Mouse (Mus musculus) C2C12 (cell line): ENCODE results near the gene Gm49405.

ENCODE experiments used
- CEBPB ChIP-seq: IDR thresholded peaks from one replicate; pipeline ENCODE4 v1.6.1; 2011; ENCODE audit warnings: low read depth, mild to moderate bottlenecking, control low read depth, moderate library complexity
- CTCF ChIP-seq: IDR thresholded peaks from one replicate; pipeline ENCODE4 v1.5.1; 2011; ENCODE audit not compliant: control insufficient read depth, insufficient read depth, insufficient read length
- FOSL1 ChIP-seq: IDR thresholded peaks from one replicate; pipeline ENCODE4 v1.8.0; 2011; ENCODE audit warnings: mild to moderate bottlenecking, low read length; ENCODE audit not compliant: poor library complexity, insufficient read depth, severe bottlenecking
- MAX ChIP-seq: IDR thresholded peaks from one replicate; pipeline ENCODE4 v1.6.1; 2011; ENCODE audit warnings: mild to moderate bottlenecking, control low read depth
- MYOD1 ChIP-seq: IDR thresholded peaks from one replicate; pipeline ENCODE4 v1.6.1; 2011; ENCODE audit warnings: low read depth; ENCODE audit not compliant: control insufficient read depth, insufficient read length
- MYOG ChIP-seq: IDR thresholded peaks from one replicate; pipeline ENCODE4 v1.6.1; 2011; ENCODE audit not compliant: control insufficient read depth, insufficient read length; ENCODE audit errors: extremely low read depth
- USF1 ChIP-seq: IDR thresholded peaks from one replicate; pipeline ENCODE4 v1.6.1; 2011; ENCODE audit warnings: low read depth, mild to moderate bottlenecking, control low read depth, moderate library complexity

DNA sequence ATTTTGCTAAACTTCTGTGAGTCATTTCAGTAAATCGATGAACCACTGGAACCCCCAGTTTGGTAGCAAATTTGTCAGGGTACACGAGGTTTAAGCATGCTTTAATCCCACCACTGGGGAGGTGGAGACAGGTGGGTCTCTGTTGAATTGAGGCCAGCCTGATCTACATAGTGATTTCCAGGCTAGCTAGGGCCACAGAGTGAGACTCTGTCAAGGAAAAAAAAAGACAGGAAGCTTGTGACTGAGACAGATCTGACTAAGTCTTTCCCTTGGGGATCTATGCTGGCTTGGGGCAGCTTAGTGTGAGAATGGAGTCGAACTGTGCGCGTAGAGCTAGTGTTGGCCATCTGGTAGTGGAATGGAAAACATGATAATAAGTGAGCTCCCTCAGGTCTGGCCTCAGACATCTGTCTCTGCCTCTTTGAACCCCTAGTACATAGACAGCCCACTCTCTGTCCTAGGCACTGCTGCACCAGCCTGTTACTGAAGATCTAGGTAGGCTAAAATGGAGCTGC, 52.1 kb downstream of the Gm49405 start:
- TF ChIP-seq CTCF = no peak
- TF ChIP-seq MAX = no peak
- no peak for TF ChIP-seq MYOG
- TF ChIP-seq USF1 = no peak
- no peak for TF ChIP-seq MYOD1
- no peak for TF ChIP-seq CEBPB
- TF ChIP-seq FOSL1 = no peak
